Mouse (Mus musculus) brain, adult 2 months (tissue): ENCODE data around the gene Cgref1.
A peak's percentile ranks its signal among the peaks of the same experiment; 100 is the strongest.

Experiments
- DNase-seq: peaks from one replicate; pipeline ENCODE4 v3.0.0; 2011; ENCODE audit warnings: low read depth, low spot score

The Cgref1 gene

GRCm38 (mm10) chr5:30887331-30887761, 58.0 kb downstream of the Cgref1 start:
- DNase-seq: peak; percentile 94

DNA sequence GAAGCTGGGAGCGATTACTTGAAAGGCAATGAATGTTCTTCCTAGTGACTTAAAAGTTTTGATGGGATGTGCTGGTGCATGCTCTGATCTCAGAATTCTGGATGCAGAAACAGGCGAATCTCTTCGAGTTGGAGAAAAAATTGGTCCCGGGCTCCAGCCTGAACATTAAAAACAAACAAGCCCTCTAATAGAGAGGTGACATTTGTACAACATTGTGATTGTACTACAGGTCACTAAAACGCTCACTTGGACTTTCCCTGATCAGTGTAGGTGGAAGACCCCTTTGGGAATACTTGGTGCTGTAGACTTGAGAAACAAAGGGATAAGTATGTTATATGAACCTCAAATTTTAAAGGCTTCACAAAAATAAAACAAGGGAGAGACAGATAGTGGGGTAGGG, 58.7 kb downstream of the Cgref1 start:
- DNase-seq: no peak

DNA sequence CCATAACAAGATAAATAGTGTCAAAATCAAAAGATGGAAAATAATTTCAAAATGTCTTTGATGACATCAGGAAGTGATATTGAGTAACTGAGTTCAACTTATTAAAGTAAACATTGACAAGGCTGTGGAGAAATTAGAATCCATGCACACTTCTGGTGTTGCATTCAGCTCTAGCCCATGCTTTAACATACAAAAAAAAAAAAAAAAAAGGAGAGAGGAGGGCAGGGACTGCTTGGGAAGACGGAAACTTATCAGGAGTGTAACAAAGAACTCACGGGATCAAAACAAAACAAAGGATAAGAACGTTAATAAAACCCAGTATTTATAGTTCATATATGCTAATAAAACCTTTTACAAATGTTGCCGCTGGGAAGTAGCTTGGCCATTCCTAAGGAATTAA, 59.2 kb downstream of the Cgref1 start:
- DNase-seq: no peak
